Mouse (Mus musculus) CH12.LX (cell line): ENCODE results near the gene Olfr159. TPM values are rescaled to one million over a fixed set of nuclear protein-coding genes. Genes with fewer than 3 reads are reported as not detected.

Experiments
- DNase-seq: peaks from one replicate; pipeline ENCODE4 v3.0.0-alpha.2; 2013; ENCODE audit errors: extremely low read depth
- H3K27ac ChIP-seq: 2 replicates; pipeline ENCODE4 v1.5.1; 2012; ENCODE audit warnings: low read depth, mild to moderate bottlenecking, control low read depth, moderate library complexity; ENCODE audit not compliant: insufficient read depth
- H3K27me3 ChIP-seq: replicated peaks from 2 replicates; pipeline ENCODE3; 2012; ENCODE audit warnings: inconsistent platforms
- H3K36me3 ChIP-seq, 2 experiments: replicated peaks in 1 of 2; 2 replicates each; pipeline versions ENCODE3 to v1.6.1; 2012; ENCODE audit warnings: inconsistent platforms in 1 of 2, low read length in 1 of 2, mild to moderate bottlenecking in 1 of 2, mixed read lengths in 1 of 2, moderate library complexity in 1 of 2; ENCODE audit not compliant: control insufficient read depth in 1 of 2, insufficient read depth in 1 of 2
- H3K4me1 ChIP-seq, 2 experiments: 2 replicates each; pipeline ENCODE4 v1.6.1; 2012; ENCODE audit warnings: inconsistent platforms in 1 of 2, moderate library complexity in 1 of 2; ENCODE audit not compliant: insufficient read depth in 2 of 2, control insufficient read depth in 1 of 2
- H3K4me2 ChIP-seq: 2 replicates; pipeline ENCODE4 v1.6.1; 2012; ENCODE audit warnings: low read depth, mild to moderate bottlenecking, control low read depth; ENCODE audit not compliant: poor library complexity, insufficient read depth, severe bottlenecking
- H3K4me3 ChIP-seq, 3 experiments: fragments of 150-350 bp in 1 of 3; sonication (generic) in 1 of 3; replicated peaks in 1 of 3; 2 replicates each; pipeline versions ENCODE3 to v1.5.1; 2011 to 2012; ENCODE audit warnings: low read depth in 2 of 3, low read length in 2 of 3, mild to moderate bottlenecking in 2 of 3, moderate library complexity in 2 of 3, control low read depth in 1 of 3, improper control_type of control experiment in 1 of 3, inconsistent platforms in 1 of 3, mixed read lengths in 1 of 3; ENCODE audit not compliant: poor library complexity in 1 of 3
- H3K79me2 ChIP-seq: replicated peaks from 2 replicates; pipeline ENCODE4 v1.6.1; 2012; ENCODE audit warnings: mild to moderate bottlenecking, moderate library complexity; ENCODE audit not compliant: control insufficient read depth, poor library complexity, insufficient read depth, severe bottlenecking; ENCODE audit errors: extremely low read depth
- H3K9ac ChIP-seq: 2 replicates; pipeline ENCODE4 v1.6.1; 2012; ENCODE audit warnings: low read depth, mild to moderate bottlenecking, control low read depth, moderate library complexity; ENCODE audit not compliant: insufficient read depth
- H3K9me3 ChIP-seq: replicated peaks from 2 replicates; pipeline ENCODE3; 2012; ENCODE audit warnings: low read length, inconsistent platforms, mixed read lengths
- CHD2 ChIP-seq: IDR thresholded peaks from 2 replicates; pipeline ENCODE4 v1.6.1; 2011; ENCODE audit warnings: low read length, improper control_type of control experiment
- CTCF ChIP-seq, 2 experiments: IDR thresholded peaks in 1 of 2; conservative IDR thresholded peaks in 1 of 2; 2 replicates each; pipeline ENCODE4 v1.5.1; 2011 to 2012; ENCODE audit warnings: low read depth in 2 of 2, low read length in 2 of 2, improper control_type of control experiment in 1 of 2, inconsistent platforms in 1 of 2, mild to moderate bottlenecking in 1 of 2, moderate library complexity in 1 of 2
- E2F4 ChIP-seq: IDR thresholded peaks from 2 replicates; pipeline ENCODE4 v1.6.1; 2011; ENCODE audit warnings: low read depth, low read length, improper control_type of control experiment; ENCODE audit not compliant: insufficient replicate concordance
- GABPA ChIP-seq: IDR thresholded peaks from 2 replicates; pipeline ENCODE4 v1.6.1; 2012; ENCODE audit warnings: low read depth, low read length, improper control_type of control experiment, inconsistent platforms; ENCODE audit not compliant: insufficient replicate concordance
- HCFC1 ChIP-seq: IDR thresholded peaks from 2 replicates; pipeline ENCODE4 v1.6.1; 2012; ENCODE audit warnings: low read depth, mild to moderate bottlenecking, inconsistent platforms, low read length, improper control_type of control experiment
- KAT2A ChIP-seq: IDR thresholded peaks from 2 replicates; pipeline ENCODE4 v1.6.1; 2012; ENCODE audit warnings: low read length, improper control_type of control experiment, inconsistent platforms; ENCODE audit not compliant: insufficient replicate concordance
- MAX ChIP-seq: IDR thresholded peaks from 2 replicates; pipeline ENCODE4 v1.6.1; 2011; ENCODE audit warnings: low read length, improper control_type of control experiment
- MAZ ChIP-seq: IDR thresholded peaks from 2 replicates; pipeline ENCODE4 v1.6.1; 2012; ENCODE audit warnings: low read depth, mild to moderate bottlenecking, inconsistent platforms, low read length, improper control_type of control experiment, moderate library complexity
- MEF2A ChIP-seq: IDR thresholded peaks from 2 replicates; pipeline ENCODE4 v1.6.1; 2014; ENCODE audit warnings: low read depth, mild to moderate bottlenecking, inconsistent platforms, low read length, improper control_type of control experiment, borderline replicate concordance
- MXI1 ChIP-seq: IDR thresholded peaks from 2 replicates; pipeline ENCODE4 v1.6.1; 2011; ENCODE audit warnings: mild to moderate bottlenecking, low read depth, low read length, improper control_type of control experiment
- MYC ChIP-seq: IDR thresholded peaks from 2 replicates; pipeline ENCODE4 v1.6.1; 2011; ENCODE audit warnings: low read depth, mild to moderate bottlenecking, improper control_type of control experiment, low read length
- NELFE ChIP-seq: IDR thresholded peaks from 2 replicates; pipeline ENCODE4 v1.6.1; 2011; ENCODE audit warnings: low read depth, low read length, improper control_type of control experiment
- NRF1 ChIP-seq: IDR thresholded peaks from 2 replicates; pipeline ENCODE4 v1.6.1; 2014; ENCODE audit warnings: low read depth, mild to moderate bottlenecking, inconsistent platforms, low read length, improper control_type of control experiment, moderate library complexity
- RAD21 ChIP-seq: IDR thresholded peaks from 2 replicates; pipeline ENCODE4 v1.6.1; 2011; ENCODE audit warnings: low read depth, mild to moderate bottlenecking, low read length, improper control_type of control experiment, moderate library complexity
- SMC3 ChIP-seq: IDR thresholded peaks from 2 replicates; pipeline ENCODE4 v1.6.1; 2011; ENCODE audit warnings: low read depth, low read length, improper control_type of control experiment
- TBP ChIP-seq: conservative IDR thresholded peaks from 2 replicates; pipeline ENCODE4 v1.6.1; 2011; ENCODE audit warnings: low read depth, low read length, improper control_type of control experiment
- ZNF384 ChIP-seq: IDR thresholded peaks from 2 replicates; pipeline ENCODE4 v1.6.1; 2012; ENCODE audit warnings: low read depth, low read length, improper control_type of control experiment, inconsistent platforms
- dilution Hi-C: fragments of 300-500 bp; cut with MboI; formaldehyde crosslinking; loops from 2 replicates; pipeline ENCODE4 v1.14.3; 2020; ENCODE audit warnings: low sequenced_read_pairs; ENCODE audit not compliant: extremely low pct_unique_long_range_greater_than_20kb, extremely low pct_ligation_motif_present
- in situ Hi-C: fragments of 300-500 bp; cut with MboI; formaldehyde crosslinking; loops from 3 replicates; pipeline ENCODE4 v1.14.3; 2019; ENCODE audit warnings: low sequenced_read_pairs, low pct_ligation_motif_present, low pct_unique_long_range_greater_than_20kb, mixed read lengths
- polyA plus RNA-seq: library from polyadenylated mRNA; unstranded; fragments of >175 nt; gene quantifications from 2 replicates; pipeline ENCODE4 v1.2.1, GENCODE M21; 2012; ENCODE audit warnings: low read depth; ENCODE audit not compliant: insufficient read length
- total RNA-seq, 2 experiments: library from RNA; depleted of rRNA; stranded (reverse); fragments of 300-350 nt in 1 of 2; fragments of >200 nt in 1 of 2; gene quantifications; 2 replicates each; pipeline ENCODE4 v1.2.3; 2012 to 2014

Olfr159 gene
- total and polyA plus RNA-seq, 3 experiments: not detected

- H3K4me1 ChIP-seq: peaks cover 0 to 3% of the 10 kb centered on the region in 2 experiments; a peak in 1 of 4 replicates
- dilution Hi-C loops: no loop called here
- no peak overlapping the region for H3K27ac ChIP-seq
- no peaks in the 10 kb centered on the region for H3K79me2 ChIP-seq
- peak; percentile 19 for DNase-seq
- no peak overlapping the region for H3K9ac ChIP-seq
- H3K4me2 ChIP-seq: no peak overlapping the region
- no peaks in the 10 kb centered on the region for H3K9me3 ChIP-seq
- in situ Hi-C loops: loop anchor here (25.0 kb wide), 1 partner anchor 263 kb away; the partner anchor contains the start of gene Ccin
- H3K4me3 ChIP-seq: no peak overlapping the region
- H3K36me3 ChIP-seq: no peaks in the 10 kb centered on the region
- TF ChIP-seq CTCF (conservative IDR thresholded peaks at IDR 0.05 in 1 of 2, IDR thresholded peaks at IDR 0.05 in 1 of 2; ENCODE audit: low read depth in 2 of 2, low read length in 2 of 2) (peak; percentile 52 to 81), SMC3 (peak; percentile 61), RAD21 (peak; percentile 69), MAX (0 out of 2 replicates have a peak, but pooled peaks have one; percentile 16), MXI1 (no peak)
- H3K27me3 ChIP-seq: peaks cover 77% of the 10 kb centered on the region
These were observed 46.0 kb downstream of the Olfr159 start for GRCm38 (mm10) chr4:43724764-43725163.

DNA sequence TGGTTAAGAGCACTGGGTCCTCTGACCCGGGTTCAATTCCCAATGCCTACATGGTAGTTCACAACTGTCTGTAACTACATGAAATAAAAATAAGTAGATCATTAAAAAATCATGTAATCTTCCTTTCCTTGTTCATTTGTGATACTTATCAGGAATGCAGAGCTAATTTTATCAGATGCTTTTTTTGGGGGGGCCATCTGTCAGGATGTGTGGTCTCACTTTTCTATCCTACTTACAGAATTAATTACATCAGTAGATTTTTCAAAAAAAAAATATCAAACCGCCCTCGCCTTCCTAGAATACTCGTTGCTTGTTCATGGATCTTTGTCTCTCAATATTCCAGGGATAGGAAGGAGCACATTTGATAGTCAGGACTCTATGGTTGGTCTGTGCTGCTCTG is 48.6 kb downstream of the Olfr159 start:
- H3K4me1 ChIP-seq: peaks cover 0 to 3% of the 10 kb centered on the region in 2 experiments; a peak in 1 of 4 replicates
- H3K36me3 ChIP-seq: no peaks in the 10 kb centered on the region
- H3K9me3 ChIP-seq: peaks cover 6% of the 10 kb centered on the region
- H3K4me3 ChIP-seq: no peak overlapping the region
- no peak overlapping the region for H3K4me2 ChIP-seq
- no peak overlapping the region for H3K27ac ChIP-seq
- TF ChIP-seq CTCF (conservative IDR thresholded peaks at IDR 0.05 in 1 of 2, IDR thresholded peaks at IDR 0.05 in 1 of 2; ENCODE audit: low read depth in 2 of 2, low read length in 2 of 2) (no peak), NELFE (no peak)
- TF ChIP-seq, all 38 proteins: peak for 0
- H3K9ac ChIP-seq: no peak overlapping the region
- H3K79me2 ChIP-seq: no peaks in the 10 kb centered on the region
- in situ Hi-C loops: no loop called here
- dilution Hi-C loops: no loop called here
- H3K27me3 ChIP-seq: peaks cover 64% of the 10 kb centered on the region
- DNase-seq: no peak

- dilution Hi-C loops: no loop called here
- peaks cover 0 to 3% of the 10 kb centered on the region in 2 experiments; a peak in 1 of 4 replicates for H3K4me1 ChIP-seq
- H3K27me3 ChIP-seq: peaks cover 62% of the 10 kb centered on the region
- H3K9ac ChIP-seq: no peak overlapping the region
- H3K36me3 ChIP-seq: no peaks in the 10 kb centered on the region
- H3K9me3 ChIP-seq: peaks cover 6% of the 10 kb centered on the region
- no peak overlapping the region for H3K4me3 ChIP-seq
- H3K27ac ChIP-seq: no peak overlapping the region
- TF ChIP-seq E2F4 (no peak), ZNF384 (no peak), GABPA (no peak), MYC (no peak), HCFC1 (no peak), TBP (no peak), MEF2A (no peak), KAT2A (no peak), CHD2 (no peak), RAD21 (no peak), MAZ (no peak), NRF1 (no peak)
- H3K4me2 ChIP-seq: no peak overlapping the region
- in situ Hi-C loops: no loop called here
- no peaks in the 10 kb centered on the region for H3K79me2 ChIP-seq
- no peak for DNase-seq
These were observed 50.1 kb downstream of the Olfr159 start for GRCm38 (mm10) chr4:43720491-43721228.
